Mouse (Mus musculus) forebrain, embryonic 10.5 days (tissue): Measurements from ENCODE around the gene Coq9. TPM values are rescaled to one million over a fixed set of nuclear protein-coding genes. Genes with fewer than 3 reads are reported as not detected.
A peak's percentile ranks its signal among the peaks of the same experiment; 100 is the strongest.

Source experiments
- DNase-seq: peaks from one replicate; pipeline ENCODE4 v3.0.0-alpha.2; 2017; ENCODE audit warnings: low spot score; ENCODE audit errors: extremely low spot score
- H3K27ac ChIP-seq: fragments of 300-500 bp; sonication (generic); 2 replicates; pipeline ENCODE4 v1.5.1; 2016; ENCODE audit warnings: mild to moderate bottlenecking
- H3K27me3 ChIP-seq: fragments of 300-500 bp; sonication (generic); 2 replicates; pipeline ENCODE4 v1.6.1; 2016; ENCODE audit warnings: mild to moderate bottlenecking; ENCODE audit not compliant: poor library complexity, severe bottlenecking
- H3K36me3 ChIP-seq: fragments of 300-500 bp; sonication (generic); replicated peaks from 2 replicates; pipeline ENCODE4 v1.6.1; 2016; ENCODE audit warnings: mild to moderate bottlenecking, moderate library complexity
- H3K4me1 ChIP-seq: fragments of 300-500 bp; sonication (generic); 2 replicates; pipeline ENCODE4 v1.6.1; 2016
- H3K4me3 ChIP-seq: fragments of 300-500 bp; sonication (generic); 2 replicates; pipeline ENCODE4 v1.5.1; 2016; ENCODE audit warnings: mild to moderate bottlenecking, moderate library complexity
- H3K9me3 ChIP-seq: fragments of 300-500 bp; sonication (generic); 2 replicates; pipeline ENCODE4 v1.6.1; 2016; ENCODE audit warnings: mild to moderate bottlenecking, moderate library complexity
- WGBS: fragments of 180-500 bp; shearing (Covaris S2); methylation state at CpG from one replicate; pipeline ENCODE4 v1.1.7; 2016; 5-methylcytosine and 5-hydroxymethylcytosine counted together
- polyA plus RNA-seq: library from polyadenylated mRNA; unstranded; fragments of >200 nt; fragmentation: Nextera tagmentation; extraction: Ambion mirVana; gene quantifications from 2 replicates; pipeline ENCODE4 v1.2.1, GENCODE M21; 2016

The Coq9 gene
- polyA plus RNA-seq, 1 experiment from 2014 or later, result 51.1 TPM

DNA sequence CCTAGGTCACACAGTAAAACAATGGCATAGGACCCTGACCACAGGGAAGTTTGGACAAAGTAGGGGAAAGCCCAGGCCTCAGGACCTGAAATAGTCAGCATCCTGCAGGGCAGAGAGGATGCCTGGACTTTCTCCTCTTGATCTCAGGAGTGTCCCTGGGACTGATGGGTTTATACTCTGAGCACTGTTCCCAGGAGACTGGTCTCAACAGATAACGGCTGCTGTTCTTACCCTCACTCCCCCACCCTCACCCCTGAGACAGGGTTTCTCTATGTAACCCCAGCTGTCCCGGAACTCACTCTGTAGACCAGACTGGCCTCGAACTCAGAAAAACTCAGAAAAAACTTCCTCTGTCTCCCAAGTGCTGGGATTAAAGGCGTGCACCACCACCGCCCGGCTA is 29.7 kb upstream of the Coq9 start:
- 89% methylated on average over 6 of the region's 6 CpGs for WGBS

GRCm38 (mm10) chr8:94810153-94810552 is 28.0 kb upstream of the Coq9 start, which contains the start of gene Ccl17:
Ccl17 (plus strand) TSS chr8:94810453.
- no peak within 1 kb of the TSS for H3K4me3 ChIP-seq
- no peak for DNase-seq
- no peaks in the 10 kb centered on the region for H3K36me3 ChIP-seq
- WGBS, result 71% methylated on average over 3 of the region's 3 CpGs
- H3K9me3 ChIP-seq, result no peaks in the 10 kb centered on the region
- peaks cover 14% of the 10 kb centered on the region for H3K4me1 ChIP-seq
- no peak within 1 kb of the TSS for H3K27ac ChIP-seq
- no peaks in the 10 kb centered on the region for H3K27me3 ChIP-seq

More for the DNA sequence above, 29.7 kb upstream of the Coq9 start:
- Histone ChIP-seq H3K36me3 (no peaks in the 10 kb centered on the region), H3K9me3 (no peaks in the 10 kb centered on the region), H3K4me1 (peaks cover 14% of the 10 kb centered on the region), H3K4me3 (no peak overlapping the region), H3K27me3 (no peaks in the 10 kb centered on the region), H3K27ac (no peak overlapping the region)
- no peak for DNase-seq

DNA sequence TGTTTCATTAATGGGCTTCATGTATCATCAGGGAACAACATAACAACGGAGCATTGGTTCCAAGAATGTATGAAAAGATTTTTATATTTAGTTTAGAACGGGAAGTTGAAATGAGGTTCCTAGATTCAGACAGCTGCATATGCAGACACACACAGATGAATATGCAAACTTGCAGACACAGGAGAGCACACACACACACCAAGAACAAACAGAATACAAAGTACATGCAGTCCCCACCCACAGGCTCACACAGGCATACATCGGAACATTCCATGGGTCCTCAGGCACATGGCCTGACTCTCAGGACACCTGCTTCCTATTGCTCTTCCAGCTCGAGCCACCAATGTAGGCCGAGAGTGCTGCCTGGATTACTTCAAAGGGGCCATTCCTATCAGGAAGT is 27.3 kb upstream of the Coq9 start:
- Histone ChIP-seq H3K27ac (no peak overlapping the region), H3K36me3 (no peaks in the 10 kb centered on the region), H3K4me3 (no peak overlapping the region), H3K27me3 (no peaks in the 10 kb centered on the region), H3K9me3 (no peaks in the 10 kb centered on the region), H3K4me1 (peaks cover 13% of the 10 kb centered on the region)
- DNase-seq, result no peak
- 91% methylated on average over 5 of the region's 5 CpGs for WGBS

DNA sequence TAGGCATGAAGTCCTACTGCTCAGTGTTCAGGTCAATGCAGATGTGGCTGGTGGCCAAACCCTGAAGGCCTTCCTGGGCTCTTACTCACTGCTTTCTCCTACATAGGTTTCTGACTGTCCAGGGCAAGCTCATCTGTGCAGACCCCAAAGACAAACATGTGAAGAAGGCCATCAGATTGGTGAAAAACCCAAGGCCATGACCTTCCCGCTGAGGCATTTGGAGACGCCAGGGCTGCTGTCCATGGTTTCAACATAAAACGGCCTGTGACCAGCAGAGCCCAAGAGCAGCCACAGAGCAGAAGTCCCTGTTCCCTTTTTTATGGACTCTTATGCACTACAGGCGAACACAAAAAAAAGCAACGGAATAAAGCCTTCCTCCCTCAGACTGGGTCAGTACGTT is 26.5 kb upstream of the Coq9 start:
- H3K27me3 ChIP-seq, result no peaks in the 10 kb centered on the region
- no peaks in the 10 kb centered on the region for H3K36me3 ChIP-seq
- H3K4me3 ChIP-seq, result no peak overlapping the region
- WGBS, result 78% methylated on average over 6 of the region's 6 CpGs
- H3K4me1 ChIP-seq, result peaks cover 8% of the 10 kb centered on the region
- DNase-seq, result no peak
- no peaks in the 10 kb centered on the region for H3K9me3 ChIP-seq
- no peak overlapping the region for H3K27ac ChIP-seq

DNA sequence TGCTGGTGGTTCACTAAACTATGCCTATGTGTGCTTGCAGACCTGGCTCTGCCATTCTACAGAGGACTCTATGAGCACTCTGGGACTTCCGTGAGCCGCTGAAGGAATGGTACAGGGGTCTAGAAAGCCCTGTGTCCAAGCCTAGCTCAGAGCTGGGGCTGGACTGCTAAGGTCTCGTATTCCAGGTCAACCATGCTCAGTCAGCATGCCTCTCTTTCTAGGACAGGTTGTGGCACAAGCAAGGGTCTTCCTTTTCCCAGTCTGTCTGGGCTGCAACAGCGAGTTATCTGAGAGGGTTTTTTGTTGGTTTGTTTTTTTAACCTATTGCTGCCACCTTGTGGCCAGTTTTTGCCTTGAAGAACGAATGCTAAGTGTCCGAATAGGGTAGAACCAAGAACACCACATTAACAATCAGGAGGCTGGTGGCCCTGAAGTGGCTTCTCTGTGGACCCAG is 25.4 kb upstream of the Coq9 start:
- Histone ChIP-seq H3K4me3 (peak overlapping the region; percentile 27; the same call in 1 of the 2 replicates), H3K27ac (peak overlapping the region; percentile 67), H3K9me3 (no peaks in the 10 kb centered on the region), H3K27me3 (no peaks in the 10 kb centered on the region), H3K4me1 (peaks cover 8% of the 10 kb centered on the region), H3K36me3 (no peaks in the 10 kb centered on the region)
- peak; percentile 83 for DNase-seq
- WGBS, result 28% methylated on average over 6 of the region's 6 CpGs

DNA sequence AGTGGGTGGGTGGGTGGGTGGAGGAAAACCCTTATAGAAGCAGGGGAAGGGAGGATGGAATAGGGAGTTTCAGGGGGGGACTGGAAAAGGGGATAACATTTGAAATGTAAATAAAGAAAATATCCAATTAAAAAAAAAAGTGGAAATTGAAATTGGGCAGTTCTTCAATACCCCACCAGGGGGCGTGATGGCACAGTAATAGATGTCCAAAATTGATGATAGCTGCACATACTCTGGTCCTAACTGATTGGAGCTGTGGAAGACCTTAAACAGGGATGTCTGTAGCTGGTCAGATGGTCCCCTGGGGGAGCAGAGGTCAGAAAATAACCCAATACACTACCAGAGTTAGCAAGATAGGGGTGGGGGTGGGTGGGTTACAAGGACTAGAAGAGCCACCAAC is 23.6 kb upstream of the Coq9 start:
- 0% methylated on average over 1 of the region's 1 CpGs for WGBS
- H3K27me3 ChIP-seq, result no peaks in the 10 kb centered on the region
- no peaks in the 10 kb centered on the region for H3K36me3 ChIP-seq
- no peak for DNase-seq
- no peak overlapping the region for H3K4me3 ChIP-seq
- no peaks in the 10 kb centered on the region for H3K9me3 ChIP-seq
- H3K27ac ChIP-seq, result no peak overlapping the region
- peaks cover 8% of the 10 kb centered on the region for H3K4me1 ChIP-seq

GRCm38 (mm10) chr8:94817933-94818332 is 20.2 kb upstream of the Coq9 start:
- peaks cover 32% of the 10 kb centered on the region for H3K36me3 ChIP-seq
- H3K4me3 ChIP-seq, result no peak overlapping the region
- H3K27ac ChIP-seq, result no peak overlapping the region
- H3K9me3 ChIP-seq, result no peaks in the 10 kb centered on the region
- no peaks in the 10 kb centered on the region for H3K27me3 ChIP-seq
- H3K4me1 ChIP-seq, result peaks cover 15% of the 10 kb centered on the region
- DNase-seq, result no peak
- WGBS, result 94% methylated on average over 11 of the region's 11 CpGs

DNA sequence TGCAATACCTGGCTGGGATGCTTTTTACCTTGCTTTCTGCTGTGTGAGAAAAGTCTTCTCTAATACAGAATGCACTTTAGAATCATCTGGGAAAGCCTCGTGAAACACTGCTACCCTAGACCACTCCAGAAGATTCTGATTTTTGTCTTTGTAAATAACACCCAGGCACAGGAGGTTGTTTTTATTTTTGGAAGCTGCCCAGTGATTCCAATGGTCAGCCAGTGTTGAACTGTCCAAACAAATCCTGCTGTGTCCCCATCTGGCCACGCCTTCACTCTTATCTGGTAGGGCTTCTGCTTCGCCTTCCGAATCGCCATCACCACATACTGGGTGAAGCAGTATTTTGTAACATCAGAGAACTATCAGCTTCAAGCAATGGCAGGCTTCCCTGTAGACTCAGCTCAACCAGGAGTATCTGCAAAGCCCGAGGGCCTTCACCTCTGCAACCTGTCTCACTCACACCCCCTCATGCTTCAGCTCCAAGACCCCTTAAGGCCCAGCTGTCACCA is 18.4 kb upstream of the Coq9 start:
- 86% methylated on average over 6 of the region's 6 CpGs for WGBS
- no peak overlapping the region for H3K27ac ChIP-seq
- peaks cover 17% of the 10 kb centered on the region for H3K4me1 ChIP-seq
- H3K9me3 ChIP-seq, result no peaks in the 10 kb centered on the region
- DNase-seq, result no peak
- H3K4me3 ChIP-seq, result no peak overlapping the region
- H3K27me3 ChIP-seq, result no peaks in the 10 kb centered on the region
- peaks cover 50% of the 10 kb centered on the region for H3K36me3 ChIP-seq

DNA sequence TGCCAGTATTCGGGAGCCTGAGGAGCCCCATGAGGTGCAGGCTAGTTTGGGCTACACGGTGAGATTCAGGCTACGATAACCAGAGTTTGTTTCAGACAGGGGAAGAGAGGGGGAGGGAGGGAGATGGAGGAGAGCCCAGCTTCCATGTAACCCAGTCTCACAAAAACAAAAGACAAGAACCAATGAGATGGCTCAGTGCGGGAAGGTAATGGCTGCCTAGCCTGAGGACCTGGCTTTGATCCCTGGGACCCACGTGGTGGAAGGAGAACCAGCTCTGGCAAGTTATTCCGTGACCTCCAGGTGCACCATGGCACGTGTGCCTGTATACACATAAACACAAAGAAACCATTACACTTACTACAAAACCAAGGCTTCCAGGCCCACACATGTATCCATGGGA is 17.6 kb upstream of the Coq9 start:
- Histone ChIP-seq H3K9me3 (no peaks in the 10 kb centered on the region), H3K36me3 (peaks cover 58% of the 10 kb centered on the region), H3K4me3 (no peak overlapping the region), H3K27ac (no peak overlapping the region), H3K27me3 (no peaks in the 10 kb centered on the region), H3K4me1 (peaks cover 17% of the 10 kb centered on the region)
- WGBS, result 88% methylated on average over 7 of the region's 7 CpGs
- no peak for DNase-seq

DNA sequence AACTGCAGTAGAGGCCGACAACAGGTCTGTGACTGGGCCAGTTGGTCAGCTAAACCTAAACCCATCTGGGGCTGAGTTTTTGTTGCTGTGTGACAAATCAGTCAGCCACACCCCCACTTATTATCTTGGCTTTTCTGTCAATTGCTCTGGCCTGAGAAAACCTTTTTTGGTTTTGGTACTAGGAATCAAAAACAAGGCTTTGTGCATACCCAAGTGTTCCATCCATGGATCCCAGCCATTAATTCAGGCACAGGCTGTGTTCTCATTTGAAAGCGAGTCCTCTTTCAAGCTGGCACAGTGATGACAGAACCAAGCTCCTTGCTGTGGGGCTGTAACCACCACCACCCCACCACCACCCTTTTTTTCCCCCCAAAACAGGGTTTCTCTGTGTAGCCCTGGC is 16.7 kb upstream of the Coq9 start:
- H3K9me3 ChIP-seq, result no peaks in the 10 kb centered on the region
- peaks cover 67% of the 10 kb centered on the region for H3K36me3 ChIP-seq
- H3K4me3 ChIP-seq, result no peak overlapping the region
- no peaks in the 10 kb centered on the region for H3K27me3 ChIP-seq
- no peak overlapping the region for H3K27ac ChIP-seq
- DNase-seq, result no peak
- H3K4me1 ChIP-seq, result peaks cover 17% of the 10 kb centered on the region
- 82% methylated on average over 2 of the region's 2 CpGs for WGBS

GRCm38 (mm10) chr8:94822637-94823560 is 15.2 kb upstream of the Coq9 start:
- Histone ChIP-seq H3K9me3 (no peaks in the 10 kb centered on the region), H3K4me1 (peaks cover 17% of the 10 kb centered on the region), H3K27ac (no peak overlapping the region), H3K36me3 (peaks cover 80% of the 10 kb centered on the region), H3K4me3 (no peak overlapping the region), H3K27me3 (no peaks in the 10 kb centered on the region)
- 78% methylated on average over 23 of the region's 23 CpGs for WGBS
- DNase-seq, result peak; percentile 56

DNA sequence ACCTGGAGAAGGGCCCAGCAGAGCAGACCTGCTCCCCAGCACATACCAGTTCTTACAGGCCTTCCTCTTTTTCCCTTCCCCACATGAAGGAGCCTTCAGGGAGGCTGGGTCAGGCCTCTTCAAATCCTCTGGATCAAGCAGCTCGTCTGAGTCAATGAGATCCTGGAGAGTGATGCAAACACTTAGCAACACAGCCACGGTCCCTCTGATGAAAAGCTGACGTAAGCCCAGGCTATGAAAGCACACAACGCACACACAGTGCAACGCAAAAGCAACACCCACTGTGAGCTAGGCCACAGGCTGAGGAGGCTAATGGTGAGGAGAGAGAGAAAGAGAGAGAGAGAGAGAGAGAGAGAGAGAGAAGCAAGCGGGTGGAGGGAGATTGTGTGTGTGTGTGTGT is 13.0 kb upstream of the Coq9 start:
- Histone ChIP-seq H3K9me3 (peaks cover 1% of the 10 kb centered on the region; the same call in 1 of the 2 replicates), H3K4me1 (peaks cover 17% of the 10 kb centered on the region), H3K36me3 (peaks cover 98% of the 10 kb centered on the region), H3K27ac (no peak overlapping the region), H3K4me3 (no peak overlapping the region), H3K27me3 (no peaks in the 10 kb centered on the region)
- 88% methylated on average over 6 of the region's 6 CpGs for WGBS
- no peak for DNase-seq

DNA sequence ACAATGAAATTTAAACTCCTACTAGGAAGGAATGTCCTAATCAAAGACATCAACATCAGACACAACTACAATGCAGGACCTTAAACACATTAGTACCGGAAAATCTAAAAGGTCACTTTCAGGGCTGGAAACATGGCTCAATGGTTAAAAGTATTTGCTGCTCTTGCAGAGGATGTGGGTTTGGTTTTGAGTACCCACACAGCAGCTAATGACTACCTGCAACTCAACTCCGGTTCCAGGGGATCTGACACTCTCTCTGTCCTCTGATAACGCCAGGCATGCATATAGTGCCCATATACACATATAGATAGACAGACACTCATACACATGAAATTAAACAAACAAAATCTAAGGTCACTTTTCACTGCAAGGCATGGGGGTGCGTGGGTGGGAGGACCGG is 11.9 kb upstream of the Coq9 start:
- 94% methylated on average over 5 of the region's 5 CpGs for WGBS
- Histone ChIP-seq H3K36me3 (peaks cover 98% of the 10 kb centered on the region), H3K27ac (no peak overlapping the region), H3K4me3 (no peak overlapping the region), H3K9me3 (peaks cover 6% of the 10 kb centered on the region; the same call in 1 of the 2 replicates), H3K27me3 (no peaks in the 10 kb centered on the region), H3K4me1 (peaks cover 17% of the 10 kb centered on the region)
- DNase-seq, result no peak
